Mouse (Mus musculus): Measurements from ENCODE around the gene Gm4565.
"Not testable (repeated sequence)": the region's sequence is repeated elsewhere in the genome, so short reads cannot be mapped to it uniquely, and the experiment has no call there.

Gm4565 gene

GRCm38 (mm10) chr7:22588027-22588426 lies at the start of gene Gm4565:
Gene Gm4565, minus strand, starts transcription at chr7:22588127.
- DNase-seq (ENCODE audit: low read depth, low spot score): not testable (repeated sequence)

GRCm38 (mm10) chr7:22565243-22565642 lies 22.7 kb downstream of the Gm4565 start, which contains the start of gene Gm4201:
Gene Gm4201, minus strand, starts transcription at chr7:22565343.
- not testable (repeated sequence) for DNase-seq (ENCODE audit: low read depth, low spot score)

- not testable (repeated sequence) for DNase-seq (ENCODE audit: low read depth, low spot score)
Observed at GRCm38 (mm10) chr7:22534787-22535186, 53.1 kb downstream of the Gm4565 start, which contains the start of gene Gm8677. Gene Gm8677, minus strand, starts transcription at chr7:22534887.

Data from CD4-positive helper T cell, adult 2 months (primary cell).